Mouse (Mus musculus) olfactory bulb, adult 2 months (tissue): Measurements from ENCODE around the gene Serpine1. TPM values are rescaled to one million over a fixed set of nuclear protein-coding genes. Genes with fewer than 3 reads are reported as not detected.

Experiments used
- H3K27ac ChIP-seq: fragments of 200-500 bp; 2 replicates; pipeline ENCODE4 v1.5.1; 2012; ENCODE audit warnings: low read depth, low read length; ENCODE audit not compliant: insufficient read depth
- H3K4me1 ChIP-seq: fragments of 200-500 bp; 2 replicates; pipeline ENCODE4 v1.6.1; 2012; ENCODE audit warnings: low read length; ENCODE audit not compliant: control insufficient read depth, insufficient read depth
- H3K4me3 ChIP-seq: fragments of 200-500 bp; 2 replicates; pipeline ENCODE4 v1.5.1; 2012; ENCODE audit warnings: mild to moderate bottlenecking, low read depth, low read length, moderate library complexity; ENCODE audit not compliant: insufficient read depth
- CTCF ChIP-seq: fragments of 200-500 bp; IDR thresholded peaks from 2 replicates; pipeline ENCODE4 v1.5.1; 2012; ENCODE audit warnings: low read depth, mild to moderate bottlenecking, low read length, moderate library complexity; ENCODE audit not compliant: insufficient read depth
- POLR2A ChIP-seq: fragments of 200-500 bp; IDR thresholded peaks from 2 replicates; pipeline ENCODE4 v1.6.1; 2012; ENCODE audit warnings: mild to moderate bottlenecking, low read depth, low read length, moderate library complexity; ENCODE audit not compliant: insufficient read depth
- WGBS: fragments of 180-500 bp; shearing (Covaris S2); methylation state at CpG from one replicate; pipeline ENCODE4 v1.1.7; 2018; 5-methylcytosine and 5-hydroxymethylcytosine counted together
- polyA plus RNA-seq: library from polyadenylated mRNA; stranded (reverse); fragments of >200 nt; gene quantifications from 2 replicates; pipeline ENCODE4 v1.2.4, GENCODE M21; 2012; ENCODE audit warnings: low replicate concordance; ENCODE audit not compliant: missing spikeins, insufficient read depth, insufficient read length

The Serpine1 gene
- polyA plus RNA-seq, 1 experiment, result not detected

GRCm38 (mm10) chr5:137083051-137083450 is 11.0 kb upstream of the Serpine1 start:
- no peak overlapping the region for H3K27ac ChIP-seq
- no peak overlapping the region for H3K4me3 ChIP-seq
- WGBS, result 84% methylated on average over 4 of the region's 4 CpGs
- TF ChIP-seq POLR2A, result no peak
- H3K4me1 ChIP-seq, result no peaks in the 10 kb centered on the region

GRCm38 (mm10) chr5:137079849-137080248 is 7.8 kb upstream of the Serpine1 start:
- H3K4me1 ChIP-seq, result peaks cover 25% of the 10 kb centered on the region
- H3K4me3 ChIP-seq, result no peak overlapping the region
- TF ChIP-seq POLR2A (no peak), CTCF (no peak)
- H3K27ac ChIP-seq, result no peak overlapping the region
- 71% methylated on average over 5 of the region's 5 CpGs for WGBS

- TF ChIP-seq CTCF, result no peak
- no peak for TF ChIP-seq POLR2A
- Histone ChIP-seq H3K4me1 (peaks cover 36% of the 10 kb centered on the region), H3K27ac (no peak overlapping the region), H3K4me3 (no peak overlapping the region)
- WGBS, result 80% methylated on average over 6 of the region's 6 CpGs
Measured at GRCm38 (mm10) chr5:137078616-137079015, 6.5 kb upstream of the Serpine1 start.

- H3K27ac ChIP-seq, result no peak overlapping the region
- 87% methylated on average over 14 of the region's 14 CpGs for WGBS
Measured at GRCm38 (mm10) chr5:137078041-137078440, 6.0 kb upstream of the Serpine1 start.

GRCm38 (mm10) chr5:137077187-137077586 is 5.1 kb upstream of the Serpine1 start:
- WGBS, result 84% methylated on average over 7 of the region's 7 CpGs
- Histone ChIP-seq H3K27ac (peak overlapping the region; percentile 46; the same call in 1 of the 2 replicates), H3K4me3 (no peak overlapping the region), H3K4me1 (peaks cover 46% of the 10 kb centered on the region)
- TF ChIP-seq POLR2A (no peak), CTCF (no peak)

More at GRCm38 (mm10) chr5:137078041-137078440, 6.0 kb upstream of the Serpine1 start:
- TF ChIP-seq POLR2A (no peak), CTCF (no peak)
- Histone ChIP-seq H3K4me1 (peaks cover 38% of the 10 kb centered on the region), H3K4me3 (no peak overlapping the region)

GRCm38 (mm10) chr5:137076191-137076930 is 4.3 kb upstream of the Serpine1 start:
- Histone ChIP-seq H3K4me3 (no peak overlapping the region), H3K4me1 (peaks cover 51% of the 10 kb centered on the region), H3K27ac (peak overlapping the region; percentile 80)
- 38% methylated on average over 12 of the region's 12 CpGs for WGBS
- TF ChIP-seq CTCF (no peak), POLR2A (no peak)

- peaks cover 56% of the 10 kb centered on the region for H3K4me1 ChIP-seq
- 82% methylated on average over 6 of the region's 6 CpGs for WGBS
- no peak overlapping the region for H3K4me3 ChIP-seq
- peak overlapping the region; percentile 80; the same call in 1 of the 2 replicates for H3K27ac ChIP-seq
- TF ChIP-seq POLR2A (no peak), CTCF (no peak)
Measured at GRCm38 (mm10) chr5:137075726-137076125, 3.7 kb upstream of the Serpine1 start.

GRCm38 (mm10) chr5:137074191-137074651 is 2.2 kb upstream of the Serpine1 start:
- TF ChIP-seq POLR2A (no peak), CTCF (no peak)
- 23% methylated on average over 6 of the region's 6 CpGs for WGBS
- Histone ChIP-seq H3K4me1 (peaks cover 59% of the 10 kb centered on the region), H3K27ac (peak overlapping the region; percentile 72), H3K4me3 (no peak overlapping the region)

- H3K27ac ChIP-seq, result peak overlapping the region; percentile 56
- WGBS, result 75% methylated on average over 8 of the region's 8 CpGs
- TF ChIP-seq CTCF (no peak), POLR2A (no peak)
- no peak overlapping the region for H3K4me3 ChIP-seq
- H3K4me1 ChIP-seq, result peaks cover 59% of the 10 kb centered on the region
Measured at GRCm38 (mm10) chr5:137073141-137073540, 1.1 kb upstream of the Serpine1 start.
